Mouse (Mus musculus) liver, postnatal 0 days (tissue): ENCODE measurements around the gene Srbd1. TPM values are rescaled to one million over a fixed set of nuclear protein-coding genes. Genes with fewer than 3 reads are reported as not detected.

Source experiments
- ATAC-seq: fragments of 200-750 bp; cut with Nextera tagmentation; 2 replicates; pipeline ENCODE4 v1.8.0; 2017; ENCODE audit warnings: mild to moderate bottlenecking, moderate library complexity
- DNase-seq: peaks from one replicate; pipeline ENCODE4 v3.0.0-alpha.2; 2016
- H3K27ac ChIP-seq: fragments of 300-500 bp; sonication (generic); 2 replicates; pipeline ENCODE4 v1.5.1; 2014; ENCODE audit warnings: antibody characterized with exemption, moderate library complexity, mild to moderate bottlenecking, low read depth
- H3K27me3 ChIP-seq: fragments of 300-500 bp; sonication (generic); 2 replicates; pipeline ENCODE4 v1.6.1; 2014; ENCODE audit warnings: low read length, control low read depth, mixed read lengths; ENCODE audit not compliant: insufficient read depth
- H3K36me3 ChIP-seq: fragments of 300-500 bp; sonication (generic); replicated peaks from 2 replicates; pipeline ENCODE4 v1.6.1; 2014; ENCODE audit warnings: mild to moderate bottlenecking, control low read depth, low read length, moderate library complexity, mixed read lengths; ENCODE audit not compliant: insufficient read depth
- H3K4me1 ChIP-seq: fragments of 300-500 bp; sonication (generic); 2 replicates; pipeline ENCODE4 v1.6.1; 2014; ENCODE audit warnings: antibody characterized with exemption, mild to moderate bottlenecking, control low read depth; ENCODE audit not compliant: insufficient read depth
- H3K4me2 ChIP-seq: fragments of 300-500 bp; sonication (generic); 2 replicates; pipeline ENCODE4 v1.6.1; 2014; ENCODE audit warnings: low read depth, mild to moderate bottlenecking, low read length, moderate library complexity, mixed read lengths
- H3K4me3 ChIP-seq: fragments of 300-500 bp; sonication (generic); 2 replicates; pipeline ENCODE4 v1.5.1; 2014; ENCODE audit warnings: low read depth, low read length
- H3K9ac ChIP-seq: fragments of 300-500 bp; sonication (generic); replicated peaks from 2 replicates; pipeline ENCODE4 v1.6.1; 2014; ENCODE audit warnings: mild to moderate bottlenecking, moderate library complexity
- H3K9me3 ChIP-seq: fragments of 300-500 bp; sonication (generic); 2 replicates; pipeline ENCODE4 v1.6.1; 2016; ENCODE audit warnings: mild to moderate bottlenecking, control low read depth, low read length, mixed read lengths
- CTCF ChIP-seq: sonication (generic); IDR thresholded peaks from 2 replicates; pipeline ENCODE4 v1.5.1; 2016; ENCODE audit warnings: antibody characterized with exemption, low read depth
- EP300 ChIP-seq: IDR thresholded peaks from 2 replicates; pipeline ENCODE4 v1.6.1; 2016; ENCODE audit warnings: antibody characterized with exemption, low read depth, mild to moderate bottlenecking
- WGBS: fragments of 180-500 bp; shearing (Covaris S2); extraction: QIAGEN DNeasy Blood & Tissue Kit; methylation state at CpG from one replicate; pipeline ENCODE4 v1.1.7; 2014; ENCODE audit not compliant: insufficient replicate concordance; 5-methylcytosine and 5-hydroxymethylcytosine counted together
- polyA plus RNA-seq: library from polyadenylated mRNA; unstranded; fragments of >200 nt; fragmentation: Nextera tagmentation; extraction: Ambion mirVana; gene quantifications from 2 replicates; pipeline ENCODE4 v1.2.1, GENCODE M21; 2015

Gene Srbd1
- polyA plus RNA-seq, 1 experiment from 2014 or later, result 3.9 TPM

- DNase-seq (no peak), ATAC-seq (no peak)
- Histone ChIP-seq H3K36me3 (no peaks in the 10 kb centered on the region), H3K27me3 (no peaks in the 10 kb centered on the region), H3K4me1 (no peaks in the 10 kb centered on the region), H3K4me3 (no peak overlapping the region), H3K9me3 (no peaks in the 10 kb centered on the region), H3K4me2 (no peak overlapping the region), H3K9ac (no peak overlapping the region), H3K27ac (no peak overlapping the region)
- WGBS, result 80% methylated on average over 10 of the region's 10 CpGs
- TF ChIP-seq CTCF, result no peak
- TF ChIP-seq EP300, result no peak
Measured at GRCm38 (mm10) chr17:86008401-86008800, 136.6 kb downstream of the Srbd1 start.

DNA sequence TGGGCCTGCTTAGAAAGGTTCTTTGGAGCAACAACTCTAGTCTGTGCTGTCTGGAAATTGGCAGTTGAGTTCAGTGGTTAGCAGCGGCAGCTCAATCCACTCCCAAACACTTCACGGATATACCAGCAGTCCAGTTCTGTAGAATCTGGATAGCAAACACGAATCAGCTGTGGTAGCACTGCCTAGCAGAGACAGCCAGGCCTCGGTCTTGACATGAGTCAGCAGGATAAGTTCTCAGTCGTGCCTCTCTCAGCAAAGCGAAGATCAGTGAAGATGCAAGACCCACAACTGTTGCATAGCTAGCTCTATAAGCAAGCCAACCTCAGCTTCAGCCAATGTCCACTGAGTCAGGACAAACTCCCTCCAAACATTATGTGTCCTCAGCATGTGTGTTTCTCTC is 142.9 kb downstream of the Srbd1 start:
- Histone ChIP-seq H3K4me1 (no peaks in the 10 kb centered on the region), H3K27ac (no peak overlapping the region), H3K9me3 (no peaks in the 10 kb centered on the region), H3K9ac (no peak overlapping the region), H3K27me3 (no peaks in the 10 kb centered on the region), H3K4me2 (no peak overlapping the region), H3K4me3 (no peak overlapping the region), H3K36me3 (peaks cover 8% of the 10 kb centered on the region; the same call in 1 of the 2 replicates)
- TF ChIP-seq CTCF, result no peak
- TF ChIP-seq EP300, result no peak
- ATAC-seq, result no peak
- no peak for DNase-seq
- WGBS, result 70% methylated on average over 6 of the region's 6 CpGs

- no peak overlapping the region for H3K4me2 ChIP-seq
- ATAC-seq, result no peak
- H3K27me3 ChIP-seq, result no peaks in the 10 kb centered on the region
- no peak for TF ChIP-seq CTCF
- peak; percentile 41; the same call in 1 of the 2 replicates for TF ChIP-seq EP300
- H3K36me3 ChIP-seq, result peaks cover 8% of the 10 kb centered on the region; the same call in 1 of the 2 replicates
- no peak overlapping the region for H3K27ac ChIP-seq
- H3K9ac ChIP-seq, result no peak overlapping the region
- no peak overlapping the region for H3K4me3 ChIP-seq
- H3K4me1 ChIP-seq, result no peaks in the 10 kb centered on the region
- 55% methylated on average over 5 of the region's 5 CpGs for WGBS
- H3K9me3 ChIP-seq, result no peaks in the 10 kb centered on the region
- DNase-seq, result no peak
Measured at GRCm38 (mm10) chr17:86001667-86002066, 143.3 kb downstream of the Srbd1 start.

GRCm38 (mm10) chr17:85995727-85996126 is 149.2 kb downstream of the Srbd1 start:
- 75% methylated on average over 2 of the region's 2 CpGs for WGBS
- no peak for ATAC-seq

GRCm38 (mm10) chr17:85995086-85995485 is 149.9 kb downstream of the Srbd1 start:
- no peak overlapping the region for H3K27ac ChIP-seq
- H3K4me2 ChIP-seq, result no peak overlapping the region
- DNase-seq (no peak), ATAC-seq (no peak)
- no peak for TF ChIP-seq EP300
- TF ChIP-seq CTCF, result no peak
- peaks cover 3% of the 10 kb centered on the region for H3K36me3 ChIP-seq
- H3K9me3 ChIP-seq, result no peaks in the 10 kb centered on the region
- H3K4me1 ChIP-seq, result no peaks in the 10 kb centered on the region; the same call in 1 of the 2 replicates
- H3K9ac ChIP-seq, result no peak overlapping the region
- no peaks in the 10 kb centered on the region for H3K27me3 ChIP-seq
- WGBS, result 84% methylated on average over 3 of the region's 4 CpGs
- no peak overlapping the region for H3K4me3 ChIP-seq

More at GRCm38 (mm10) chr17:85995727-85996126, 149.2 kb downstream of the Srbd1 start:
- Histone ChIP-seq H3K9ac (no peak overlapping the region), H3K9me3 (no peaks in the 10 kb centered on the region), H3K4me1 (no peaks in the 10 kb centered on the region), H3K4me3 (no peak overlapping the region), H3K27ac (no peak overlapping the region), H3K4me2 (no peak overlapping the region), H3K27me3 (no peaks in the 10 kb centered on the region), H3K36me3 (peaks cover 3% of the 10 kb centered on the region)
- no peak for DNase-seq
- TF ChIP-seq CTCF (no peak), EP300 (no peak)

DNA sequence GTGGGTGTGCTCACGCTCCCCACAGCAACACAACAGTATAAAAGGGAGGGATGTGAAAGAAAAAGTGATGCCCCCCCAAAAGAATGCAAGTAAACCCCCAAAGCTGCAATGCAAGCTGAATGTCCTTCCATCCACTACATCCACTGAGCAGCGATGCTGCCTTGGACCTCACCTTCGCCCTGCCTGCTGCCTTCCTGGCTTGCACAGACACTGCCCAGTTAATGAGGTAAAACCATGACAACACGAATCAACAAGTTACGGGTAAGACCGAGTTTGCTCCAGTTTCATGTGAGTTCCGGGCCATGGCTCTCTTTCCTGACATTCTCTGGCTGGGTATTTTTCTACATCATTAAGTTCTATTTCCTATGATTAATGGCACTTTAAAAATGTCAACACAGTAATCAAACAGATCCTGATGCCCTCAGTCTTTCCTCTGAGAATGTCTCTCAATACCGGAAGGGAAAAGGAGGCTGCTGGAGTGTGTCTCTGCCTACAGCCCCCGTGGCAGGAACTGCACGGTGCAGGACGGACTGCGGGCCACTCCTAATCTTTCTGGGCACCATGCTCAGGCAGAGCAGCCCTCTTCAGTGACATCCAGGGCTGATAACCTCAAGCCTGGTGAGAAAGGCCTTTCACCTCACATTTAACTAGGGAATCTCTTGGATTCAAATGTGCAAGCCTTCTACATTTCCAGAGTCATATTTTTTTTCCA is 155.8 kb downstream of the Srbd1 start:
- no peak overlapping the region for H3K4me3 ChIP-seq
- no peak overlapping the region for H3K4me2 ChIP-seq
- no peak overlapping the region for H3K27ac ChIP-seq
- TF ChIP-seq CTCF (no peak), EP300 (no peak)
- no peak overlapping the region for H3K9ac ChIP-seq
- no peaks in the 10 kb centered on the region for H3K9me3 ChIP-seq
- no peaks in the 10 kb centered on the region; the same call in 1 of the 2 replicates for H3K4me1 ChIP-seq
- DNase-seq (no peak), ATAC-seq (no peak)
- H3K36me3 ChIP-seq, result peaks cover 6% of the 10 kb centered on the region
- WGBS, result 76% methylated on average over 12 of the region's 12 CpGs
- no peaks in the 10 kb centered on the region for H3K27me3 ChIP-seq
